Mouse (Mus musculus) neural tube, embryonic 15.5 days (tissue): ENCODE data around the gene Rnf10. TPM values are rescaled to one million over a fixed set of nuclear protein-coding genes. Genes with fewer than 3 reads are reported as not detected.
A peak's percentile ranks its signal among the peaks of the same experiment; 100 is the strongest.

Experiments used
- ATAC-seq: fragments of 200-750 bp; cut with Nextera tagmentation; 2 replicates; pipeline ENCODE4 v1.8.0; 2017; ENCODE audit warnings: mild to moderate bottlenecking, moderate TSS enrichment, moderate library complexity; ENCODE audit not compliant: low FRiP score
- H3K27ac ChIP-seq: fragments of 300-500 bp; sonication (generic); replicated peaks from 2 replicates; pipeline ENCODE4 v1.5.1; 2015; ENCODE audit warnings: mild to moderate bottlenecking, inconsistent platforms
- H3K27me3 ChIP-seq: fragments of 300-500 bp; sonication (generic); replicated peaks from 2 replicates; pipeline ENCODE4 v1.6.1; 2015; ENCODE audit warnings: inconsistent platforms
- H3K36me3 ChIP-seq: fragments of 300-500 bp; sonication (generic); 2 replicates; pipeline ENCODE4 v1.6.1; 2015; ENCODE audit warnings: inconsistent platforms
- H3K4me1 ChIP-seq: fragments of 300-500 bp; sonication (generic); 2 replicates; pipeline ENCODE4 v1.6.1; 2015; ENCODE audit warnings: inconsistent platforms
- H3K4me2 ChIP-seq: fragments of 300-500 bp; sonication (generic); 2 replicates; pipeline ENCODE4 v1.6.1; 2015; ENCODE audit warnings: inconsistent platforms, mild to moderate bottlenecking, moderate library complexity
- H3K4me3 ChIP-seq: fragments of 300-500 bp; sonication (generic); replicated peaks from 2 replicates; pipeline ENCODE4 v1.5.1; 2015; ENCODE audit warnings: mild to moderate bottlenecking, inconsistent platforms
- H3K9ac ChIP-seq: fragments of 300-500 bp; sonication (generic); replicated peaks from 2 replicates; pipeline ENCODE4 v1.6.1; 2015; ENCODE audit warnings: mild to moderate bottlenecking, inconsistent platforms
- H3K9me3 ChIP-seq: fragments of 300-500 bp; sonication (generic); replicated peaks from 2 replicates; pipeline ENCODE4 v1.6.1; 2016; ENCODE audit warnings: inconsistent platforms
- WGBS: fragments of 180-500 bp; shearing (Covaris S2); methylation state at CpG from one replicate; pipeline ENCODE4 v1.1.7; 2015; ENCODE audit warnings: mixed read lengths; 5-methylcytosine and 5-hydroxymethylcytosine counted together
- polyA plus RNA-seq: library from polyadenylated mRNA; unstranded; fragments of >200 nt; fragmentation: Nextera tagmentation; extraction: Ambion mirVana; gene quantifications from 2 replicates; pipeline ENCODE4 v1.2.1, GENCODE M21; 2015

Rnf10 gene
- polyA plus RNA-seq, 1 experiment from 2014 or later: 197 TPM

DNA sequence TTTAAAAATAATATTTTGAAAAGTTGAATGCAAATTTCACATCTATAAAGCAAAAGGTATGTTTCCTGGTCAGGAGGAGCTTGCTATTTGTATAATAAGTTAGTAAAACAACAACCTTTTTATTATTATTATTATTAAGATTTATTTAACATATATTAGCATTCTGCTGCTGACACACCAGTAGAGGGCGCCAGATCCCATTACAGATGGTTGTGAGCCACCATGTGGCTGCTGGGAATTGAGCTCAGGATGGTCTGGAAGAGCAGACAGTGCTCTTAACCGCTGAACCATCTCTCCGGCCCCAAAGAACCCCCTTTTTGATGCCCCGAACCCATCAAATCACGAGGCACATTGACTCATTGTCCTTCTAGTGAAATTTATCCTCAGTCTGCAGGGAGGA lies 65.5 kb downstream of the Rnf10 start:
- H3K9ac ChIP-seq: no peak overlapping the region
- H3K27me3 ChIP-seq: no peaks in the 10 kb centered on the region
- no peak for ATAC-seq
- H3K27ac ChIP-seq: no peak overlapping the region
- no peak overlapping the region for H3K4me2 ChIP-seq
- peaks cover 25% of the 10 kb centered on the region for H3K4me1 ChIP-seq
- WGBS: 51% methylated on average over 5 of the region's 5 CpGs
- H3K4me3 ChIP-seq: no peak overlapping the region
- no peaks in the 10 kb centered on the region for H3K9me3 ChIP-seq
- no peaks in the 10 kb centered on the region for H3K36me3 ChIP-seq

DNA sequence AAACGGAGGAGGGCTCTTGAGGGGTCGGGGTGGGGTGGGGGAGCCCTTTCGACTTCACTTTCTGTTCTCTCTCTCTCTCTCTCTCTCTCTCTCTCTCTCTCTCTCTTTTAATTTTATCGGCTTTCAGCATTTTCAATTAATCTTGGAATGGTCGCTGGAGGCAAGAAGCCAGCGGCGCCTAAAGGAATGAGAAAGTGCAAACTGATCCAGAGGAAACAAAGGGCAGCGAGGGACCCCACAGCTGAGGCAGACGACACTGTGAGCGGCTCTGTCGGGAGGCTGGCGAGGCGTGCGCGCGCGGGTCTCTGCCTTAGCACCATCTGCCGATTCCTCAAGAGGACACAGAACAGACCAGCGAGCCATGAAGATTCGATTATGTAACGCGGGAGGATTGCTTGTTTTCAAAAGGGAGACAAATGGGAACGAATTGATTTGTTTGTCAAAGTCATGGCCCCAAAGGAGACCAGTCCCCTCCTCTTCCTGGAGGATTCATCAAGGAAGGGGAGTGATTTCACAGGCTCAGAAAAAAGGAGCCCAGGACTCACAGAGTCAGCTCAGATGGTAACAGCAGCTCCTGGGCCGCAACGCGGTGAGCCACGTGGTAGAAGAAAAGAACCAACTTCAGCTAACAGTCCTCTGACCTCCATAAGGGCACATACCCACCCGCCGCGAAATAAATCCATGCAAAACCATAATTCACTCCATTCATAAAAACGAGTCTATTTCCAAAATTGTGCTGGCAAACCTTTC lies 68.0 kb downstream of the Rnf10 start:
- WGBS: 2% methylated on average over 31 of the region's 31 CpGs
- Histone ChIP-seq H3K4me2 (peak overlapping the region; percentile 58), H3K9me3 (no peaks in the 10 kb centered on the region), H3K36me3 (no peaks in the 10 kb centered on the region), H3K27ac (peak overlapping the region; percentile 77), H3K27me3 (no peaks in the 10 kb centered on the region), H3K9ac (peak overlapping the region; percentile 30), H3K4me1 (peaks cover 25% of the 10 kb centered on the region), H3K4me3 (peak overlapping the region; percentile 31)
- ATAC-seq: peak; percentile 80; the same call in 1 of the 2 replicates

DNA sequence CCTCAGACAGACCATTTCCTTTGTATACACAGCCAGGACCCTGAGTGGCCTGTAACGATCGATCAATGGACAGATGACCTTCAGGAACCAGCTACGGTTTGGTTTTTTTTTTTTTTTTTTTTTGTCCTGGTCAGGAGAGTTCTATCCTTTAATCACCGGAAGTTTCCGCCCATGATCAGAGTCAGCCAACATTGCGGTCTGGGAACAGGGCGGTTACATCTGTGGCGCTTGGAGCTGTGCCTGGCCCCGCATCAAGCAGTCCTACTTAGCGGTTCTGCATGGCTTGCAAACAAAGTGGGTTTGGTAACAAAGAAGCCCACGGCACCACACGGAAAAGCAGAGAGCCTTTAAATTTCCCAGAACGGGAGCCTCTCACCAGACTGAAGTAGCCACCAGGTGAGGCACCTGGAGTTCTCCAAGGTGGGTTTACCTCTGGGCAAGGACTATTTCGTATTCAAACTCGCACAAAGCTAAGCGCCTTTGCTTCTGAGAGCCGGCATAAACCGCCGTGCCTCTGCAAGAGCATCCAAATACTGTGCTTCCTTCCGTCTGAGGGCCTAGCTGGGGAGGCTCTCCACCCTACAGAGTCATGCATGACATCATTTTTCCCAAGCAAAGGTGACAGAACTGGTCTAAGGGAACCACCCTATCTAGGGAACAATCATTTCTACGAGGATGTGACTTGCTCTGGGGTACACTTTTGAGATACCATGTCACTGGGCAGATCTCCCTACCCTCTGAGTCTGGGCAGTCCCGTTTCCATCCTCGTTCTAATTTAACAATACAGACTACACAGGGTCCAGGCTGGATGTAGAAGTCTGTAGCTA lies 68.8 kb downstream of the Rnf10 start:
- H3K27ac ChIP-seq: peak overlapping the region; percentile 77
- H3K4me2 ChIP-seq: peak overlapping the region; percentile 58
- peaks cover 25% of the 10 kb centered on the region for H3K4me1 ChIP-seq
- H3K27me3 ChIP-seq: no peaks in the 10 kb centered on the region
- WGBS: 9% methylated on average over 23 of the region's 23 CpGs
- H3K9ac ChIP-seq: peak overlapping the region; percentile 30
- H3K9me3 ChIP-seq: no peaks in the 10 kb centered on the region
- H3K36me3 ChIP-seq: no peaks in the 10 kb centered on the region
- ATAC-seq: peak; percentile 60
- peak overlapping the region; percentile 31 for H3K4me3 ChIP-seq

DNA sequence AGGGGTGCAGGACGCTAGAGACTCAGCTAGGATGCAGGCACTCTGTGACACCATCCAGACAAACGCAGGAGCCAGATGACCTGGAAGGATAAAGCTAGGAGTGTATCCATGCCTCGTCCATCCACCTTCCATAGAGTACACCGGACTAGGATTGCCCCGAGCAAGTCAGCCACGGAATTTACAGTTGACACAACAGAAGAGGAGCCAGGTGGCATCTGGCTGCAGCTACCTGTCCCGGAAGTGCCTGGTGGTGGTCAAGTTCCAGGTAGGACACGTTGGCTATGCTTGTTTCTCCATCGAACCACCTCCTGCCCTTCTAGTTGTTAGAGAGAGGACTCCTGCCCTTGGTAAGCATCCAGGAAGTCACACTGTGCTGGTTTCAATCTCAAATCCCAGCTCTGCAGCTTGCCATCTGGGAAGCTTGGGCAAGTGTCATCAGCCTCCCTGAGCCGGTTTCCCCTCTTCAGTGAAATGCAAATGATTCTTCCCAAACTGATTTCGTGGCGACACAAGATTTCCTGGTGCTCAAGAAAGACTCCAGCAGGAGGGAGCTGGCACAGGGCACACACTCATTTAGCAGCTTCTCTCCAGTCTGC lies 78.0 kb downstream of the Rnf10 start:
- 4% methylated on average over 12 of the region's 12 CpGs for WGBS

DNA sequence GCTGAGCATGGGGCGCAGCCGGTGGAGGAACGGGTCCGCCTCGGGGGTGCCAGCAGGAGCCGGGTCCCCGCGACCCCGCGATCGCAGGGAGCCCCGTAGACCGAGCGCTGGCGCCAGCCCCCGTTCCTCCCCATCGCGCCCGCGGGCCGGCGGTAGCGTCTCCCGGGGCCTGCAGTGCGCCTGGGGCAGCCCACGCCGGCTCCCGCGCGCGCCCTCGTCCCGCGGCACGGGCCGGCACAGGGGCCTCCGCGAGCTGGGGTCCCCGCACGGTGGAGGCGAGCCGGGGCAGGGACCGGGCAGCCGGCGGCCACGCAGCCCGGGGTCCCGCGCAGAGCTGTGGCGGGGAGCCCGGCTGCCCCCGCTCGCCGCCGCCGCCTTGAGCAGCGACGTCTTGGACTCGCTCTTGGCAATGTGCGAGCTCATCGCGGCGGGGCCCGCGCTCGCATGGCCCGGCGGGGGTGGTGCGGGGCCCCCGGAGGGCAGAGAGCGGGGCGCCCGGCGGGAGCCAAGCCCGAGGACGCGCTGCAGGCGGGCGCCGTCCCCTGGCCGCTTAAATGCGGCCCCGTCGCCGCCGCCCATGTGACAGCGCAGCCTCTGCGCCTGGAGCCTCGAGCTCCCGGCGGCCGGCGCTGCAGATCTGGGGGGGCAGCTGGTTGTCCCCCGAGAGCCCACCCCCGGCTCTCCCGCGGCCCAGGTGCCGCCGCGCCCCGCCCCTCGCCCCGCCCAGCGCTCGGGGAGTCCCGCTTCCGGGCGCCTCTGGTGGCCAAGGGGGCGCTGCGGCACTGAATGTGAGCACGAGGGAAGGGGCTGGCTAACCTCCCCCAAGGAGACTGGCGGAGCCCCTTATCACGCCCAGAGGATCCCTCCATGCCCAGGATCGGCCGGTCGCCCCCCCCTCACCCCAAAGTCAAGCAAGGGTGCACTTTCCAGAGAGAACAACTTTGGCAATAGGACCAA lies 78.8 kb downstream of the Rnf10 start, which contains the start of gene Cabp1:
TSS of gene Cabp1 (minus strand) at position 713 of the 957 bp plus-strand sequence.
- peak; percentile 73 for ATAC-seq
- Histone ChIP-seq H3K9me3 (no peaks in the 10 kb centered on the region), H3K36me3 (no peaks in the 10 kb centered on the region), H3K4me2 (peak within 1 kb of the TSS; percentile 99), H3K27me3 (peaks cover 5% of the 10 kb centered on the region; the same call in 1 of the 2 replicates), H3K4me3 (peak within 1 kb of the TSS; percentile 68), H3K9ac (peak within 1 kb of the TSS; percentile 82), H3K4me1 (peaks cover 42% of the 10 kb centered on the region), H3K27ac (peak within 1 kb of the TSS; percentile 81)
- WGBS: under 1% methylated on average over 95 of the region's 116 CpGs

More for the DNA sequence above, 78.0 kb downstream of the Rnf10 start:
- peak; percentile 29; the same call in 1 of the 2 replicates for ATAC-seq
- H3K36me3 ChIP-seq: no peaks in the 10 kb centered on the region
- H3K4me3 ChIP-seq: peak overlapping the region; percentile 68
- peaks cover 4% of the 10 kb centered on the region; the same call in 1 of the 2 replicates for H3K27me3 ChIP-seq
- H3K9ac ChIP-seq: peak overlapping the region; percentile 82
- H3K9me3 ChIP-seq: no peaks in the 10 kb centered on the region
- H3K4me1 ChIP-seq: peaks cover 41% of the 10 kb centered on the region
- peak overlapping the region; percentile 81 for H3K27ac ChIP-seq
- H3K4me2 ChIP-seq: peak overlapping the region; percentile 99

DNA sequence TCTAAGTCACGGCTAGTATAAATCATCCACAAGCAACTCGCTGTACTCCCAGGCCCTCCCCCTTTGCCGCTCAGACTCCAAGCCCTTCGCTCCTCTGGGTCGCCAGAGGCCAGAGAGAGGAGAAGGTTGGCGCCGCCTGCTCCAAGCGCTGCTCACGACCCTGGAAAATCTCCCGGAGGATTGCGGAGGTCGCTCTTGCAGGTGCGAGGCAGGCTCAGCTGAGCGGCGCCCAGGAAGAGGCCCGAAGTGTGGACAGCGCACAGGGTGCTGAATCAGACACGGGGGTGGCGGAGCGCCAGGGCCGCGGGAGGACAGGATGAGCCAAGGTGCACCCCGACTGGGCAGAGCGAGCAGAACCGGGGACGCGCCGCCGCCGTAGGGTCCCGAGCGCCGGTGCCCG lies 79.5 kb downstream of the Rnf10 start:
- no peaks in the 10 kb centered on the region for H3K9me3 ChIP-seq
- peaks cover 46% of the 10 kb centered on the region for H3K4me1 ChIP-seq
- H3K27ac ChIP-seq: peak overlapping the region; percentile 81
- WGBS: under 1% methylated on average over 34 of the region's 34 CpGs
- no peaks in the 10 kb centered on the region for H3K36me3 ChIP-seq
- peak overlapping the region; percentile 68 for H3K4me3 ChIP-seq
- 0 out of 2 replicates have a peak, but pooled peaks have one; percentile 7 for ATAC-seq
- peak overlapping the region; percentile 99 for H3K4me2 ChIP-seq
- peaks cover 5% of the 10 kb centered on the region; the same call in 1 of the 2 replicates for H3K27me3 ChIP-seq
- peak overlapping the region; percentile 82 for H3K9ac ChIP-seq

DNA sequence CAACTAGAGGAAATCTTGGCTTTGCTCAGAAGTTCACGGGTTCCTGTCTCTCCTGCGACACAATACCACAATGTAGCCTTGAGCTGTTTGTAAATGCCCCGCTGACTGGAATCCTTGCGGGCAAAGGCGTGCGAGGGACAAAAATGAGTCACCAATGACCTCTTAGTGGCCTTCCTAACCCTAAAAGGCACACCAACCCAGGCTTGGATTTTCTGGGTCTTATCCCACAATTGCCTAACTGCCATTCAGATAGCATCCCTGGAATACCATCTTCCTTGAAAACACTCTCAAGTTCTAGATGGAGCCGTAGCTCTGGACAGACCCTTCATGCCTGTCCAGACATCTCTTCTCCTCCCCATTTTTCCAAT lies 79.9 kb downstream of the Rnf10 start:
- WGBS: 9% methylated on average over 7 of the region's 7 CpGs
- ATAC-seq: no peak
- peak overlapping the region; percentile 81; the same call in 1 of the 2 replicates for H3K27ac ChIP-seq
- peak overlapping the region; percentile 82 for H3K9ac ChIP-seq
- H3K4me1 ChIP-seq: peaks cover 48% of the 10 kb centered on the region
- peaks cover 5% of the 10 kb centered on the region; the same call in 1 of the 2 replicates for H3K27me3 ChIP-seq
- no peaks in the 10 kb centered on the region for H3K36me3 ChIP-seq
- peak overlapping the region; percentile 99 for H3K4me2 ChIP-seq
- no peaks in the 10 kb centered on the region for H3K9me3 ChIP-seq
- peak overlapping the region; percentile 68 for H3K4me3 ChIP-seq

DNA sequence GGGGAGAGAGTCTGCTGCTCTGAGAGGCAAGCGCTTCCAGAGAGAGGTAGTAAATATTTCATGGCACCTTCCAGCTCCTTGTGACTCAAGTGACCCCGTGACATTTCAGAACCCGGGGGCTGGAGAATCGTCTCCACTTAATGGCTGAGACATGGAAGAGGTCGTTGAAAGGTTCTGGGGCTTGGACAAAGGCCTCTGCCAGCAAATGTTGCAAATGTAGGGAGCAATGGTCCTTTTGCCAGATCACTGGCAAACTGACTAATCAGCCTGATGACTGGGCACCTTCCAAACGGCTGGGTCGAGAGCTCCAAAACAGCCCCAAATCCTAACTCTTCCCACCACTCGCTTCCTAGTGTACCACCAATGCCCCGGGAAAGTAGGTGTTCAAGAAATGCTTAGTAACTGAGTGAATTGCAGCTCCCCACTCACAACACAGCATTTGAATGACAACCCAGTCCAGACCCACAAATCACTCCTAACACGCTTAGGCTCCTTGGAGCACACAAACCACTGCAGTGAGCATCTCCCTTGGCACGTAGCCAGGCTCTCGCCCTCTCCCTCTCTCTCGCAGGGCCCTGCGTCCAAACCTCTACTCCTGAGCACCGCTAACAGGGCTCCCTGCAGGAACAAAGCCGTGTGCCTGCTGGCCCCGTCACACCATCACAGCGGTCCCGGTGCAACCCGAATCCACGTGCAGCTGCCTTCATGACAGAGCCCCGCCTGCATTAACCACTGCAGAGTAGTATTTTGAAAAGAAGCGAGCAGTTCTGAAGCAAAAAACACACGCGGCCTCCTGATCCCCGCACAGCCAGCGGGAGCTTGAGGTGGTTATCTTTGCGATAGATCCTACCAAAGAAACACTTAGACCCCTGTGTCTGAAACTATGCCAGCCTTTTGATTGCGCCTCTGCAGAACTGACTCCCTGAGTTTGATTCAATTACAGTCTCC lies 80.5 kb downstream of the Rnf10 start:
- H3K27ac ChIP-seq: peak overlapping the region; percentile 29; the same call in 1 of the 2 replicates
- H3K4me3 ChIP-seq: peak overlapping the region; percentile 68
- 3% methylated on average over 29 of the region's 29 CpGs for WGBS
- H3K9me3 ChIP-seq: no peaks in the 10 kb centered on the region
- H3K4me2 ChIP-seq: peak overlapping the region; percentile 99
- peak overlapping the region; percentile 82 for H3K9ac ChIP-seq
- no peak for ATAC-seq
- peaks cover 55% of the 10 kb centered on the region for H3K4me1 ChIP-seq
- peaks cover 5% of the 10 kb centered on the region; the same call in 1 of the 2 replicates for H3K27me3 ChIP-seq
- no peaks in the 10 kb centered on the region for H3K36me3 ChIP-seq
